Mouse (Mus musculus) heart, postnatal 36 days (tissue): Measurements from ENCODE around the gene Mroh2b. TPM values are rescaled to one million over a fixed set of nuclear protein-coding genes. Genes with fewer than 3 reads are reported as not detected.

ENCODE experiments used
- DNase-seq, 2 experiments: peaks; one replicate each; pipeline ENCODE4 v3.0.0; 2021 to 2022
- intact Hi-C: fragments of 180-260 bp; cut with DNase I; formaldehyde crosslinking; loops from one replicate; pipeline ENCODE4 v1.15.1; 2025
- total RNA-seq, 2 experiments: library from RNA; stranded (reverse); gene quantifications; 2 replicates each; pipeline ENCODE4 v1.2.3; 2021

The Mroh2b gene
- total RNA-seq = not detected

- no peak for DNase-seq
- intact Hi-C loops = no loop called here
Observed at GRCm38 (mm10) chr15:4898437-4898836, at the start of gene Mroh2b. TSS of gene Mroh2b (plus strand) at chr15:4898737.

GRCm38 (mm10) chr15:4850015-4850414 is 48.5 kb upstream of the Mroh2b start:
- DNase-seq = no peak
- intact Hi-C loops = no loop called here

GRCm38 (mm10) chr15:4894962-4895361 is 3.6 kb upstream of the Mroh2b start:
- intact Hi-C loops = no loop called here
- no peak for DNase-seq

GRCm38 (mm10) chr15:4934731-4935130 is 36.2 kb downstream of the Mroh2b start:
- intact Hi-C loops = no loop called here
- DNase-seq = no peak

GRCm38 (mm10) chr15:4973355-4973754 is 74.8 kb downstream of the Mroh2b start:
- DNase-seq = no peak
- intact Hi-C loops = no loop called here

- no peak for DNase-seq
- intact Hi-C loops = loop anchor here (10.0 kb wide), 1 partner anchor 188 kb away; no protein-coding TSS in a partner anchor
Observed at GRCm38 (mm10) chr15:5002903-5003302, 104.4 kb downstream of the Mroh2b start.

GRCm38 (mm10) chr15:5003503-5004196 is 105.1 kb downstream of the Mroh2b start:
- no peak for DNase-seq
- intact Hi-C loops = loop anchor here (10.0 kb wide), 1 partner anchor 189 kb away; no protein-coding TSS in a partner anchor

GRCm38 (mm10) chr15:5009644-5010107 is 111.1 kb downstream of the Mroh2b start:
- intact Hi-C loops = loop anchor here (10.0 kb wide), 1 partner anchor 195 kb away; no protein-coding TSS in a partner anchor
- no peak for DNase-seq

Other genes starting within 250 kb of the Mroh2b start
- under 1 TPM in 1 of 2 experiments, not detected in 1; 0.19 TPM for gene C6, start 171.6 kb upstream of the Mroh2b start, total RNA-seq
- gene C7, start 165.0 kb downstream of the Mroh2b start, total RNA-seq = 1 to 10 TPM; 1.6 to 5.7 TPM
- 1 to 10 TPM; 7.3 to 7.4 TPM for gene Card6, start 209.8 kb downstream of the Mroh2b start, total RNA-seq
- 100 to 1,000 TPM; 191 to 205 TPM for gene Rpl37, start 217.9 kb downstream of the Mroh2b start, total RNA-seq
- 10 to 100 TPM; 12.9 to 16.2 TPM for gene Prkaa1, start 245.1 kb downstream of the Mroh2b start, total RNA-seq